Mouse (Mus musculus) adrenal gland, postnatal 36 days (tissue): Measurements from ENCODE around the gene Adgrv1. TPM values are rescaled to one million over a fixed set of nuclear protein-coding genes. Genes with fewer than 3 reads are reported as not detected.

Source experiments
- DNase-seq, 2 experiments: peaks; one replicate each; pipeline ENCODE4 v3.0.0; 2021; ENCODE audit warnings: mixed read lengths in 1 of 2
- microRNA-seq: library from miRNA; unstranded; fragments of <30 nt; microRNA quantifications from one replicate; pipeline ENCODE4 v1.2.0, GENCODE M21; 2021
- total RNA-seq, 2 experiments: library from RNA; stranded (reverse); gene quantifications; 2 replicates each; pipeline ENCODE4 v1.2.3; 2021

The Adgrv1 gene
- total RNA-seq, 2 experiments from 2014 or later: 1.4 to 3.6 TPM

GRCm38 (mm10) chr13:81050911-81051310 lies 582.0 kb downstream of the Adgrv1 start:
- DNase-seq: no peak

DNA sequence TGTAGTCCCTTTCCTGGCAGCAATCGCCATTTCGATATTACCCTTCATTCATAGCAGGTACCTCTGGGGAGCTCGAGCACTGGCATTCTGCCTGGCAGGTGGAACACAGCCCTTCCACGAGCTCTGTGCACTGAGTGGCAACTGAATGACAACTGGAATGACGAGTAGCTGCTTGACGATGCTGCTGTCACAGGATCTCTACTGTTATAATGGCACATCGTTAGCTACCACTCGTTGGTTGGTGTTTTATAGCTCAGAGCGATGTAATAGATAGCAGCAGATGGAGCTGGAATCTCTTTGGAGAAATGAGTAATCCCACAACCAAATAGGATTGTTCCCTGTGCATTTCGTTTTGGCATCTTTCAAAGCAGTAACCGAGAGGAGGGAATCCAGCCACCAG lies 587.6 kb downstream of the Adgrv1 start:
- DNase-seq: no peak

Small RNA genes within 50 kb of the gene (microRNA-seq; reads per million reads assigned to microRNA genes)
- not detected for gene Gm25241

Other genes starting within 250 kb of the Adgrv1 start
- gene Lysmd3, start 24.5 kb upstream of the Adgrv1 start, total RNA-seq: 10 to 100 TPM; 23.1 to 27.0 TPM
- 1 to 10 TPM; 4.5 to 7.5 TPM for gene Polr3g, start 77.9 kb upstream of the Adgrv1 start, total RNA-seq
- gene Mblac2, start 78.2 kb upstream of the Adgrv1 start, total RNA-seq: 10 to 100 TPM in 1 of 2 experiments, 1 to 10 TPM in 1; 7.9 to 17.2 TPM
- 100 to 1,000 TPM; 111 to 152 TPM for gene Cetn3, start 149.9 kb upstream of the Adgrv1 start, total RNA-seq